Mouse (Mus musculus): Measurements from ENCODE around the gene Tmem132a. TPM values are rescaled to one million over a fixed set of nuclear protein-coding genes. Genes with fewer than 3 reads are reported as not detected.

Tmem132a gene
- total RNA-seq, 2 experiments from 2014 or later: 5.8 to 8.4 TPM

GRCm38 (mm10) chr19:10878201-10878837 lies 8.6 kb upstream of the Tmem132a start:
- no peak for DNase-seq

DNA sequence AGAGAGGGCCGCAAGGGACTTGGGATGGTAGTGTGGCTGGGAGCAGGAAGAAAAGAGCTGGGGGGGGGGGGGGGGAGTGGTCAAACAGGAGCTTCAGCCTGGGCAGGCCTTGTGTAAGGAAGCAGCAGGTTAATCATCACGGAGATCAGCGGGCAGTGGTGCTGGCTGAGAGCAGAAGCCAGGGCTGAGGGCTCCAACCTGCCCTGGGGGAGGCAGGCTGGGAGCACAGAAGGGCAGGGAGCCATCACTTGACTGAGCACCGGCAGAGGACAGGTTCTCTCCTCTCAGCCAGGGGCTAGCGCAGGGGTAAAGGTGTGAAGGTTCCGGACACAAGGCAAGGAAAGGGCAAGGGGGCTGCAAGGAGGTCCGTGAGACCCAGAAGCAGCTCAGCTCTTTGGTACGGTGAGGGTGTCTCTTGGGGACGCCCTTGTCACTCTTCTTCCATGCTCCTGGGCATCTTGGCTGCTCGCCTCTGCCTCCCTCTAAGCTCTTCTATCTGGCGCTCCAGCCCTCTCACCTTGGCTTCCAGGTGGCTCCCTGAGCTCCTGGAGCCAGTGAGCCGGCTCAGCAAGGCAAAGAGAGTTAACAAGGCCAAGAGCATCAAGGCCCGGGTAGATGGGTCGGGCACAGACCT lies 1.7 kb upstream of the Tmem132a start:
- no peak for DNase-seq

DNA sequence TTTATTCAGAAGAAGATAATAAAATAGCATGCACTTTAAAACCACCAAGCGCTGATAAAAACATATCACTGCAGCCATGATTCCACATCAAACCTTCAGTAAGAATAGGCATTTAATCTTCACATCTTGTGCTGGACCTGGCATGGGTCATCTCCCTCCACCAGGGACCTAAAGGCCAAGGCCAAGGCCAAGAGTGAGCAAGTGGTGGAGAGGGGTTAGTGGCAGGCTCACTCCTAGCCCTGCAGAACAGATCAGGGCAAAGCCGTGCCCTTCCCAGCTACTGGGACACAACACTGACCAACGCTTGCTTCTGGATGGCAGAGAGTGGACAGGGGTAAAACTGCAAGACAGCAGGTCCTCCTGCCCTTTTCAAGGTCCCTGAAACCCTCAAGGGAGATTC lies 936 bp upstream of the Tmem132a start:
- no peak for DNase-seq

DNA sequence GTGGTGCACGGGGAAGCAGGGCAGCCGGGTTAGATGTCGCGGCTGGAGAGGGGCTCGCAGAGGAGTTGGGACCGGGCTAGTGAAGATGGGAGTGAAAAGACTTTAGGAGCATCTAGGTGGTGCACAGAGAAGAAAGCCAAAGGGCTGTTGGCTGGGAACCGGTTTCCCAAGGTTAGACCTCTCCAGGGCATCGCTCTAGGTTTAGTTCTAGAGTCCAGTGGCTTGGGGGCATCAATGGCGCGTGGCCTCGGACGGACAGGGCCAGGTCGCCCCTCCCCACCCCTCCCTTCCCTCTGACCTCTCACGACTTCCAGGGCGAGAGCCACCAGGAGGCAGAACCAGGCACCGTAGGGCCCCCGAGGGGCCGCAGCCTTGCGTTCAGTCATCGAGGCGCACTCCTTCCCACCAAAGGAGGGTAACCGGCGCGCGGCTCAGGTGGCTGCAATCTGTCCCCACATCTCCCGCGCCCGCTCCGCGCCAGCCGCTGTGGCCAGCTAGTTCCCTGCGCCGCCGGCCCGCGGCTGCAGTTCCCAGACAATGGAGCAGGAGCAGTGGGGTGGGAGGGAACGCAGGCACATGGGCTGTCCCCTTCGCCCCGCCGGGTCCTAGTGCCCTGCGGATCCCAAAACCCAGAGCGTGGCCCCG lies 377 bp downstream of the Tmem132a start:
- peak; percentile 66 for DNase-seq

DNA sequence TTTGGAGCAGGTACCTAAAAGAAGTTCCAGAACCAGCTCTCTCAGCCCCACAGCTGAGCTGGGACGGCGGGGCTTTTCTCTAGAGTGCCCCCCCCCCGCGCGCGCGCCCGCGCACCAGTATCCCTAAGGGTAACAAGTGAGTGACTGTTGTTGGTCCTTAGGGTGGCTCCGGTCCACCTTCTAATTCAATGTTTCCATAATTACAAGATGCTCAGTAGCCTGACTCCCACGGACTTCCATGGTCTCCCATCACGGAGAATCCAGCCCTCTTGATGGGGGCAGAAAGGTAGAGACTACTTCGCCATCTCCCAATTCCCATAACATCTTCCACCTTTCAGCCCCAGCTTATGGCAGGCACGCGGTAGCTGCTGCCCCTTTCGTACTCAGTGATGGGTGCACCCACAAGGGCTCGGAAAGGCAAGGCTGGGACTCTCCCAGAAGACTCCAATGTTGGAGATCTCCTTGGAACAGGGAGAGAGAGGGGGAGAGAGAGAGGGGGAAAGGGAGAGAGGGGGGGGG lies 1.1 kb downstream of the Tmem132a start:
- no peak for DNase-seq

DNA sequence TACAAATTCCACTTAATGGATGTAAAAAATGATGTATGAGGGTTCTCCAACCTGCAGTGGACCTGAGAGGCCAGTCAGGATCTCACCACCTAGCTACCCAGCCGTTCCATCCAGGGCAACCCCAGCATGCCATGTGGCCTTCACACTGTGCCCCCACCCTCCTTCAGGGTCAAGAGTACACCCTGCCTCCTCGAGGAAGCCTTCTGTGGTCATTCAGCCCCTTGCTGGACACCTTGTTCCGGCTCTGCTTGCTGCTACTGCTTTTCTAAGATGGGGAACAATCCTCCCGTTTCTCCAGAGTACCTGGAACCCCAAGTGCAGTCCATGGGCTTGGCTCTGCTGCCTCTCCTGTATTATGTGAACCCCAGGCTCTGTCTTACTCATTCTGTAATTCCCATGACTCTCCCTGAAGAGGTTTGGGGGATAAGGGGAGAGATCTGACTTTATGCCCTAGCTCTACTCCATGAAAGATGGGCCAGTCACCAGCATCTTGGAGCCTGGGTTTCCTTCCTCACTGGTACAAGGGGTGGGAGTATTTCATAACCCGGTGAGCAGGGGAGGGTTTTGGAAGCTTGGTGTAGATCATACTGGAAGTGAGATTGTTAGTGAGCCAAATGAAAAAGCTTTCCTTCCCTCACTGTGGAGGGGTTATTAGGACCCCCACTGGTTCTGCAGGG lies 1.7 kb downstream of the Tmem132a start:
- no peak for DNase-seq

- no peak for DNase-seq
Observed at GRCm38 (mm10) chr19:10866351-10866750, 3.4 kb downstream of the Tmem132a start.

GRCm38 (mm10) chr19:10860072-10860497 lies 9.7 kb downstream of the Tmem132a start:
- DNase-seq: no peak

DNA sequence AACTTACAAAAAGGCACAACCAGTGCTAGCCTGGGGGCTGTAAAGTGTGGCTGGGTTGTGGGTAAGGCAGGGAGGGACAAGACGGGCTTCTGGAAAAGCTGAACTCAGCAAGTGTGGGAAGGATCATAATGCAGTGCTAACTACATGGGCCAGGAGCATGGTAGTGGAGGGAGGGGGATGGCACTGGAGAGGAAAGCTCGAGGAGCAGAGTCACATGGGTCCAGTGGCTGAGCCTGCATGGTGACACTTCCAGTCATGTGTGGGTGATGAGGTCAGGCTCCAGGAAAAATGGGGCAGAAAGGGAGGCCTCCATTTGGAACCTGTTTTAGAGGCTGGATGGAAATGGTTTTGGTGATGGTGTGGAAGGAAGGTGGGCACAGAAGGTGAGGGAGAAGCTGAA lies 13.2 kb downstream of the Tmem132a start:
- no peak for DNase-seq

- DNase-seq: no peak
Observed at GRCm38 (mm10) chr19:10855422-10855821, 14.3 kb downstream of the Tmem132a start.

DNA sequence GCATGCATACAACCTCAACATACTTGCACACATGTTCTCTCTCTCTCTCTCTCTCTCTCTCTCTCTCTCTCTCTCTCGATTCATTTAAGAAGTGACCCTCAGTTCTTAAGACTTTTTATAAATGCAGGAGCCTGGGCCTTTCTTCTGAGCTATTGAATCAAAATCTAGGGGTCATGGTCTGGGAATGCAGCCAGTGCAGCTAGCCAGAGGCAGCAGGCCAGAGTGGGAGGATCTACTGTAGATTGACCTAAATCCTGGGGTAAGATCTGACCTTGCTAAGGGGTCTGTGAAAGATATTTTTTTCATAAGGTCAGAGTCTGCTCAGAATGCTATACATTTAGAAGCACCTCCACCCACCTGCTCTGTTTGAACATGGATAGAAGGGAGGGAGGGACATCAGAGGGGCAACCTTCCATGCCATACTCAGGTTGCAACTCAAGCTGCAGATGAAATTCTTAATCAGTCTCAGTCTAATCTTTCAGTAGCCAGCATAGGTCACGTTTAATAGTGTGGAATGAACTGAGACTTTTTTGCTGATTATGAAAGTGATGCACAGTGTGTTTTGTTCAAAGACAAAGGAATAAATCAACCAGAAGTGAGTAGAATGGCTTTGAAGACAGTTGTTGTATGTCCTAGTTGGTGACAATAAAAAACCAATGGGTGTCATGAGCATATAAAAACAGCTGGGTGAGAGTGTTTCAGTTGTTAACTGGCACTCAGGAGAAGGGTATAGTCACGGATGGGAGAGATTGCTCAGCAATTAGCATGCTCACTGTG lies 22.2 kb downstream of the Tmem132a start:
- no peak for DNase-seq

DNA sequence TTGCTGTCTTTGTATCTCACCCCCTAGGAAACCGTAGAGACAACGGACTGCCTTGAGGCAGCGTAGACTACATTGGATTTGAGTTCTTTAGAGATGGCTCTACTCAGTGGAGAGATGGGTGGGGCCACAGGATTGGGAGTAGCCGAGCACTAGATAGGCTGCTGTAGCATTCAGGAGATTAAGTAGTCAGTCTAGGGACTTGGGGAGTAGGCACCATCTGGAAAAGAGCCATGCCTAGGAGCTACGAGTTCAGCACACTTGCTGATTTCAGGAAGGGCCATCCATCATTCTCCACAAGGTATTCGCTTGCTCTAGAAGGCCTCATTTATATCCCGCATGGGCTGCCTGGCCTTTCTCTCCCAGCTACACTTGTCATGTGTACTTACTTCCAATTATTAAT lies 23.6 kb downstream of the Tmem132a start:
- DNase-seq: no peak

GRCm38 (mm10) chr19:10845454-10845853 lies 24.3 kb downstream of the Tmem132a start:
- DNase-seq: no peak

- no peak for DNase-seq
Observed at GRCm38 (mm10) chr19:10844206-10844605, 25.5 kb downstream of the Tmem132a start.

DNA sequence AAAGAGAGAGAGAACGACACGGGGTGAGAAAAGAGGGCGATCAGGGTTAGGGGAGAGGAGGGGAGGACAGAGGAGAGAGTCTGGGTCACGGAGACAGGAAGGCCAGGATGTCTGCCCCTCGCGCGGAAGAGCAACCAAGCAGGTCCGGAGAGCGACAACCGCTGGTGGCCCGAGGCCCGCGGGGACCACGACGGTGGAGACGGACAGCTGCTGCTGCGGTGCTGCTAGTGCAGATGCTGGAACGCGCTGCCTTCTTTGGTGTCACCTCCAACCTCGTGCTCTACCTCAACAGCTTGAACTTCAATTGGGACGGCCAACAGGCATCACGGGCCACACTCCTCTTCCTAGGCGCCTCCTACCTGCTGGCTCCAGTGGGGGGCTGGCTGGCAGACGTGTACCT lies 26.8 kb downstream of the Tmem132a start:
- DNase-seq: no peak

DNA sequence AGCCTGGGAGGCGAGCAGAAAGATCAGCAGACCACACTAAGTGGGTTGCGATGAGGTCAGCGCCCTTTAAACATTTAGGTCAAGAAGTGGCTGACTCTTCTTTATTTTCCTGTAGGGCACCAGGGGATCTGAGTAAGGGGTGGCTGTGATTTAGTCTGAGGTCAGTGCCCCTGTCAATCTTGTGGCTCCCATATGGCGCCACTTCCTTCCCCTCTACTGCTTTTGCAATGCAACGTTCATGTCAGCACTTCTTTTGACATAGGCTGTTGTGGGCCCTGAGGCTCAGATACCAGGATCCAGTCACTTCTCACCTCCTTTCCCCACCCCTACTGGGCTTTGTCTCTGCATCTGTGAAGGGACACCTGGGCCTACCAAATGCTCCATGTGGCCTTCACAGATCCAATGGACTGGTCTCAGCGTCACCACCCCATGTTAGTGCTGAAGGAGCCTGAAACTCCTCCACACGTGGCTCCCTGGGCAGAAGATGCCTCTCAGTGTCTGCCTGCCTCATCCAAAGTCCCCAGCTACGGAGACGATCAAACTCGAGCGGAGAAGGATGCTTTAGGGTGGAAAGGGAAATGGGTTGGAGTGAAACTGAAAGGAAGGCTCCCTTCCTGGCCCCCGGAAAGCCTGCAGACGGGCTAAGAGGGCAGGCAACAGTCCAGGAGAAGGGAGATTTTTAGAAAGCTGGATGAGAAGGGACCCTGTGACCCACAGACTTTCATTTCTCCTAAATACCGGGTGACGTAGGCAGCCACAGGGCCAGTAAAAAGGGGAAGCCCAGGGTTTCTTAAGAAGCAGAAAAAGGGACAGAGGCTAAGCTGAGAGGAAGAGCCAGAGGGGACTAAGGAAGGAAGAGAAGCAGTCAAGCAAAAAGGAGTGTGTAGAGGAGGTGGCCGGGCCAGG lies 27.8 kb downstream of the Tmem132a start:
- peak; percentile 28 for DNase-seq

DNA sequence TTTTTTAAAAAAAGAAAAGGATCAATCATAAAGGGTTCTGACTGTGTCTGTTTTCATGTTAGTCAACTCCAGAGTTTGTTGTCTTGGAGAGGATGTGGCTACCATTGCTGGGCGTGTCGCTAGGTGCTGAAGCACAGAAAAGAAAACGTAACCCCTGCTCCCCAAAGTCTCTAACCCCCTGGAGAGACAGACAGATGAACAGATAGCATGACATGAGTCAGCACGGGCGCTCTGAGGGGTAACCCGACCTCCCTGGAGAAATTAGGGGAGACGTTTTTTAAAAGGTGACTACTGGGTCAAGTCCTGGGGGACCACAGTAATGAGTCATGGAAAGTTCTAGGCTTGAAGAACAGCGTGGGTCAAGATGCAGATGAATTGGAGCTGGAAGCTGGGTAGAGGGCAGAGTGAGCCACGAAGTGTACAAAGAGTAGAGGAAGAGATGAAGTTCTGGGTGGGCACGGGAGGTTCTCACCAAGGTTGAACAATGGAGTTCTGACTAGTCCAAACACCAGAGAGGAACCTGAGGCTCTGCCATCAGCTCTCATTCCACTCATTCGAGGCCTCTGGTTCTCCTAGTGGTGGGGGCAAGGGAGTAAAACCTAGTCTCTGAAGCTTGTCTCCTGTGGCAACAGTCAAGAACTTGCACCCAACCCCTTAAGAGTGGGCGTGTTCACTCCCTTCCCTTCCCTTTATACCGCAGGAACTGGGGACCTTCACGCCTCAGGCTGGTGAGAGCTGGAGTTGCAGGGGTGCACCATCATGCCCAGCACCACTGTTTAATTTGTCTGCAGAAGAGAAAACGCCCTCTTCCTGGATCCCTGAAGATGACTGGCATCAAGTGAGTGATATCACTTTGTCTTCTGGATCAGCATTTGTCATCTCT lies 30.5 kb downstream of the Tmem132a start, which contains the start of gene Slc15a3:
Gene Slc15a3 (plus strand): TSS at position 718 of the 883 bp plus-strand sequence.
- DNase-seq: no peak

DNA sequence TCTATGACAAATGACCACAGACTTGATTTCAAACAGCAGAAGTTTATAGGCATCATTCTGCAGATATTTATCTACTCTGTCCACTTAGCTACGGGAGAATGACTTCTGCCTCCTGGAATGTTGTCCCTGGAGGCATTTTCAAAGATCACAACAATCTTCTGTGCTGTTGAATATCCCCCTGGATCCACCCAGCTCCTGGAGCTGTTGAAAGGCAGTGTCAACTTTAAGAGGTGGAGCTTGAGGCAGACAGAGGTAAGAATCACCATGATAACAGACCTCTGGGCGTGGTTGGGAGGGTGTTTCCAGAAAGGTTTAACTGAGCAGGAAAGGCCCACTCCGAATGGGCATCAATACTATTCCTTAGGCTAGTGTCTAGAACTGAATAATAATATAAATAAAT lies 34.1 kb downstream of the Tmem132a start:
- no peak for DNase-seq

GRCm38 (mm10) chr19:10833611-10834010 lies 36.1 kb downstream of the Tmem132a start:
- DNase-seq: no peak

GRCm38 (mm10) chr19:10832030-10832429 lies 37.7 kb downstream of the Tmem132a start:
- DNase-seq: no peak
